Mouse (Mus musculus) frontal cortex, postnatal 36 days (tissue): Measurements from ENCODE around the gene Otud7b.
A peak's percentile ranks its signal among the peaks of the same experiment; 100 is the strongest.
"Not testable (repeated sequence)": the region's sequence is repeated elsewhere in the genome, so short reads cannot be mapped to it uniquely, and the experiment has no call there.

Experiments used
- DNase-seq, 2 experiments: peaks; one replicate each; pipeline ENCODE4 v3.0.0; 2022; ENCODE audit warnings: low spot score in 2 of 2

Gene Otud7b

DNA sequence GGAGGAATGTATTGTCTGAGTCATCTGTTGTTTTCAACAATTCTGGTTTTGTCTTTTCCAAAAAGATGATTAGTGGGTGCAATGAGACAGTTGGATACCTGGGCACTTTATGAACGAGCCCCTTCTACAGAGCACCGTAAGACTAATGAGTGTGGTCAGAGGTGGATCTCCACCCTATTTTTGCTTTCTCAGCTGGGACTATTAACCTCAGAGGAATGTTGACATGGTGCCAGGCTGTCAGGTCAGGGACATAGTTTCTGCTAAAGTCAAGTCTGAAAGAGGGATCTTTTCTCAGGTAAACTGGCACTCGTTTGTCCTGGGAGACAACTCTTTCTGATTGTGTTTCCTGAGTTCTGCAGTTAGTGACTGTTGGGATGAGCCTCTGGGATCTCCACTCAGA, 30.7 kb downstream of the Otud7b start:
- no peak for DNase-seq

DNA sequence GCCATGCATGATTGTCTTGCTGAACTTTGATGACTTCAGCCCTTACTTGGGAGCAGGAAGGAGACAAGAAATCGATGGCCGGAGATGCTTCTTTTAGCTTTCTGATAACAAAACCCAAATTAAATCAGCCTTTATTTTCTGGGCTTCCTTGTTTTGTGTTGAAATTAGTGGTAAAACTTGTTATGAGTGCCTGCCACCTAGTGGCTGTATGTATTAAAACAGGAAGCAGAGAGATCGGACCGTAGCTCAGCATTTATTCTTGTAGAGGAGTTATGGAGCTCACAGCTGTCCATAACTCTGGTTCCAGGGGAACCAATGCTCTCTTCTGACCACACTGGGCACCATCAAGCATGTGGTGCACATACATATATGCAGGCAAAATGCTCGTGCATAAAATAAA, 43.6 kb downstream of the Otud7b start:
- DNase-seq = peak; percentile 42 to 78

DNA sequence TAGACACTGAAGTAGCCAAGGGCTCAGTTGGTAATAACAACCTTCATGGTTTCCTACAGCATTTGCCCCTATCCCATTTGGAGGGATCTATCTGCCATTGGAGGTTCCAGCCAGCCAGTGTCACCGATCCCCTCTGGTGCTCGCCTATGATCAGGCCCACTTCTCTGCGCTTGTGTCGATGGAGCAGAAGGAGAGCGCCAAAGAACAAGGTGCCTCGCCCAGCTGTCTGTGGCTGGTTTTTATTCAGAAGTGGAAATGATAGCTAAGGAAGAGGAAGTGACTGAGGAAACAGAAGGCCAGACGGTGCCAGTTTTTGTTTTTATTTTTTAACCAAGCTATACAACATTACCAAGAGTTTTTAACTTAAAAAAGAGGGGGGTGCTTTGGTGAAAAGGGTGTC, 47.5 kb downstream of the Otud7b start:
- no peak for DNase-seq

DNA sequence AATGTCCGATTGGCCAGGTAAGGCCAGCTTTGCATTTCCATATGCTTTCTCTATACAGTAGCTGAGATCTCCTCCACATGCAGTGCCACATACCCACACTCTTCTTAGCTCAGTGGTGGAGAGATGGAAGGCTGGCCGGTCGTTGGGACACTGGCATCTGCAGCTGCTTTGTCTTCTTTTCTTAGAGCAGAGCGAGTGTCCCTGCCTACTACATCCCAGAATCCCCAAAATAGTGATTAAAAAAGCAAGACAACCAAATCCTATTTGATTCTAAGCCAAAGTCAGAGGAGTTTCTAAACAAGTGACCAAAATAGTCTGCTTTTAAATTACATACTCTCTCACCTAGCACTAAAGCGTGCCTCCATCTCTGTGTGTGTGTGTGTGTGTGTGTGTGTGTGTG, 48.3 kb downstream of the Otud7b start:
- peak in 1 of 2 experiments; percentile 38 for DNase-seq

DNA sequence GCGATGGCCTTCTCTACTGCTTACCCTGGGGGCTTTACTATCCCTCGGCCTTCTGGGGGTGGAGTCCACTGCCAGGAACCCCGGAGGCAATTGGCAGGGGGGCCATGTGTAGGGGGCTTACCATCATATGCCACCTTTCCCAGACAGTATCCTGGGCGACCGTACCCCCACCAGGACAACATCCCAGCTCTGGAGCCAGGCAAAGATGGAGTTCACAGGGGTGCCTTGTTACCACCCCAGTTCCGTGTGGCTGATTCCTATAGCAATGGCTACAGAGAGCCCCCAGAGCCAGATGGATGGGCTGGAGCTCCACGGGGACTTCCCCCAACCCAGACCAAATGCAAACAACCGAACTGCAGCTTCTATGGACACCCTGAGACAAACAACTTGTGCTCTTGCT, 51.2 kb downstream of the Otud7b start:
- no peak for DNase-seq

DNA sequence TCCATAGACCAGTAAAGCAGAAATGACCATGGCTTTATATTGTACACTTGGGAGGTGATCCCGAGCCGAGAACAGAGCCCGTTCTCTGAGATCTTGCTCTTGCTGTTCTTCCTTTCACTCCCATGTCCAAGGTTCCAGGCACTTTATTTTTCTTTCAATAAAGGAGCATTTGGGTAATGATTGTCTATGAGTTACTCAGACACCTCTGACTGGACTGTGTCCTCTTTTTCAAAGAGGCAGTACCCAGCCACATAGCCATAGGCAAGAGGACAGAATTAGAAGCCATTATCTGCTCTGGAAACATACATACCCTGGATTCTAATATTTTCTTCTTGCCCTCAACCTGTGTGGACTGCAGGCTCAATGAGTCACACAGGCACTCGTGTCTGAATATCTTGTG, 55.5 kb downstream of the Otud7b start:
- no peak for DNase-seq

DNA sequence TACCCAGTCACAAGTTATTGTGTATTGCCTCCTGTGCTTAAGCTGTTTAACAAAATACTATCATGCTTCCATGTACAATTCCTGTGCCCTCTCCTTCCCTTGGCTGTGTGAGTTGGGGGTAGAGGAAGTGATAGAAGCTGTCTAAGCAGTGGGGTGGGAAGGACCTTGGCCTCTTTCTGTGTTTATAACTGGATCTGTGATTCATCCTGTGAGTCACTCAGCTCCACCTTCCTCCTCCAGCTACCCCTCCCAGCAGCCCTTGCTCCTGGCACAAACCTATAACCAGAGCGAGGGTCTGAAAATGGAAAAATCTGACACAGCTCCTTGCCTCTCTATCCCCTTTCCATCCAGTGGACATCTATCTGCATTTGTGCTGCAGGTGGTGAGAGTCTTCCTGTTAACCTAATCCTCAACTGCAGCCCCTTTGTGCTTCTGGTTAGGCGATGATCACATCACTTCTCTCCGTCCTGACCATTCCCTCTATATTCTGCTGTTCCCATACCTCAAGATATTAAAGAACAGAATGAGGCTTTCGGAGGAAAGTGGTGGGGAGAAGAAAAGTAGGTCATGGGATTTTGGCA, 56.0 kb downstream of the Otud7b start:
- peak; percentile 56 to 67 for DNase-seq

DNA sequence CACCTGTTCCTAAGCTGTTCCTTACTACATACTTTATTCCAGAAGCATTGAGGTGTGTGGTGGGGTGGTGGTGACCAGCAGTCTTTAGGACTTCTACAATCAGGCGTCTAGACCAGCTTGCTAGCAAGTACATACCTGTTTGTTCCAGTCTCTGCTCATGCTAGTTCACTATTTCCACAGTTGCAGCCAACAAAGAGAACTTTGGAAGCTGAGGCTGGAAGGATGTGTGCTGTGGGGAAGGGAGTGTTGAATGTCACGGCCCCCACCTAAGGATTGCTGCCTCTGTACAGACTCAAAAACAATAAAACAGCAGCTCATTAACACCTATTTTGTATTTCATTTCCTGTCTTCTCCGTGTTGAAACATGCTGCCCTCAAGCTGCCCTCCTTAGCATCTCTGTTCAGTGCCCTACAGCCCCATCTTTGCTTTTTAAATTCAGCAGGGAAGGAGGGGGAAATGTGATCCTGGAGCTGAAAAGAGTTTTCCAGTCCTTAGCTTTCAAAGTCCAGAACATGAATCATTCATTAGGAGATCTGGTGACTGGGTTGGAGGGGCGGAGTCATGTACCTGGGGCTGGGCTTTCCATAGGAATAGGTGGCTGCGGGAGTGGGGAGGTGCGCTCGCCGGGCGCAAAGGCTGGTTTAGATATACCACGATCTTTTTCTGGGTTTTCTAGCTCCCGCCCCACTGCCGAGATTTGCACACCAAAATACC, 56.6 kb downstream of the Otud7b start:
- peak; percentile 65 to 70 for DNase-seq

DNA sequence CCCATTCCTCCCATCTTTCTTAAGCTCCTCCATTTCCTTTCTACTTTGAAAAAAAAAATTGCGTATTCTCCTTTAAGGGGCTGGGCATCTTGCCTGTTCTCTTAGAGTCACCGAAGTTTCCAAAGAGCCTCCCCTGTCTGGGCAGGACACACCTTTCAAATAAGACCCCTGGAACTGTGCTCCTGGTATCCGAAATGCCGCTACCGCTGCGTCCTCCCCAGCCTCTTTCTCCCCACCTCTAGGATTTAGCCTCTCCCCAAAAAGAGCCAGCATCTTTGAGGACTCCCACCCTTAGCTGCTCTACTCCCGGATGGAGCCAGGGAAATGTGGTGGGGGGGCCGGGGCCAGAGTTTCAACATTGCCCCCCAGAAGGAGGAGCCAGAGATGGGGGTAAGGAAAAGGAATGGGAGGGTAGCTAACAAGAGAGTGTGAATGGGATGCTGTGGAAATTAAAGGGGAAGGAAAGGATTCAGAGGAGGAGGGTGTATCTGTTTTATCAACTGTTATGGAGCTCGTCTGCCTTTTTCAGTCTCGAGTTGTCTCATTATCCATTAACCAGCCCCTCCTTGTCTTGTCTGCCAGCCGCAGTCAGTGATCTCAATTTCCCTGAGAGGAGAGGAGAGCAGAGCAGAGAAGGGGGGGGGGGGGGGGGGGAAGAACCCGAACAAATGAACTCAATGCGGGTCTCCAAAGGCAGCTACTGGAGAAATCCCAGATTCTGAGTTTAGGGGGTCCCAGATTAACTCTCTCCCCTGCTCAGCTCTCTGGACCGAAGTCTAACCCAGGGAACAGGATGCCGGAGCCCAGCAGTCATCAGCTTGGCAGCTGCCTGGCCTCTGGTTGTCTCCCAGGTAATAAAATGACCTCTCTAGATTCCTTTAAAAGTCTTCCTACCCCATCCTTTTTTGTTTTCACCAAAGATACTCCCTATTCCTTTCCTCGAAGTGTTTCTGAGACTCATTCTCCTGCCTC, 57.8 kb downstream of the Otud7b start, which contains the start of gene Mtmr11:
Mtmr11 (plus strand) TSS at position 136 of the 972 bp plus-strand sequence.
- no peak for DNase-seq

DNA sequence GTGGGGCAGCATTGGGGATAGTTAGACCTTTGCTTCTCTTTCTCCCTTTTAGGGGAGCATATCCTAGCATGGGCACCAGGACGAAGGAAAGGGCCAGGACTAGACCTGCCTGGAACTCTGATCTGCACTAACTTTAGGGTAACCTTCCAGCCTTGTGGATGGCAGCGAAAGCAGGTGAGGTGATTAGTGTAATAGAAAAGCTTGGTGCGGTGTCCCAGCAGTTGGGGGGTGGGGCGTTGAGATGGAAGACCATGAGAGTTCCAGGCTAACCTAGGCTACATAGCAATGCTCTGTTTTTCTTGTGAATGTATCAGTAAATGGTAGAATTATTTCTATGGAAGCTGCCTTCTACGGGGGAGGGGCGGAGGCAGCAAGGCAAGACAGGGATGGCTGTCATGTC, 58.7 kb downstream of the Otud7b start:
- no peak for DNase-seq

DNA sequence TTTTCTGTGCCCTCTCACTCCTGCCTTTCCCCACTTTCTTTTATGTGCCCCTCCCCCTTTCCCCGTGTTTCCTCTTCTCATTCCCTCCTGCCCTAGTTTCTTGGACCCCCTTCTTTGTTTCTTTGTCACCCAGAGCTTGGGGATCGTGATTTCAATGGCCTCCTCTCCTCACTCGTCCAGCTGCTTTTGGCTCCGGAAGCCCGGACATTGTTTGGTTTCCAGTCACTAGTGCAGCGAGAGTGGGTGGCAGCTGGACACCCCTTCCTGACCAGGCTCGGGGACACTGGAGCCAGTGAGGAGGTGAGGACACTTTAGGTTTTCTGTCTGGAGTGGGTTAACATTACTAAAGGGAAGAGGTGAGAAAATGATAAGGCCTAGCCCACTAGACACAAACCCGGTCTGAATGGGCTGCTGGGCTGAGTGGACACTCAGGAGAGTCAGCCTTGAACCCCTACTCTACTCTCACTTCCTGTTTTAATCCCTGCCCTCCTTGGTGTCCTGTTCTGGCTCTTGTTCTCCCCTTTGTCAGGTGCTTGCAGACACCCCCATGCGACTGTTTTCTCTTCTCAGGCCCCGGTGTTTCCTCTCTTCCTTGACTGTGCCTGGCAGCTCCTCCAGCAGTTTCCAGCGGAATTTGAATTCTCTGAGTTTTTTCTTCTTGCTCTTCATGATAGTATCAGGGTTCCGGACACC, 64.3 kb downstream of the Otud7b start:
- no peak for DNase-seq

DNA sequence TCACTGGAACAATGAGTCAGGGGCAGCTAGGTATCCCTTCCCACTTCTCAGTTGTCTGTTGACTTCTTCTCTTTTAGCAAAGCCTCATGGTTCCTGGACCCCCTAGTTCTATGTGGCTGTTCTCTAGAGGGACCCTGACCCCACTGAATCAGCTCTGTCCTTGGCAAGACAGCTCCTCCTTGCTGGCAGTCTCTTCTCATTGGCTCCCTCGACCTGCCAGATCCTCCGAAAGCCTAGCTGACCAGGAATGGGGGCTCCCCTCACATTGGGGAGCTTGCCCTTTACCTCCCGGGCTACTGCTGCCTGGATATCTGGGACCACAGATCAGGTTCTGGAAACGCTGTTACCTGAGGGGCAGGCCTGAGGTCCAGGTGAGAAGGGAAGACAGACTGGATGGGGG, 65.9 kb downstream of the Otud7b start:
- no peak for DNase-seq

DNA sequence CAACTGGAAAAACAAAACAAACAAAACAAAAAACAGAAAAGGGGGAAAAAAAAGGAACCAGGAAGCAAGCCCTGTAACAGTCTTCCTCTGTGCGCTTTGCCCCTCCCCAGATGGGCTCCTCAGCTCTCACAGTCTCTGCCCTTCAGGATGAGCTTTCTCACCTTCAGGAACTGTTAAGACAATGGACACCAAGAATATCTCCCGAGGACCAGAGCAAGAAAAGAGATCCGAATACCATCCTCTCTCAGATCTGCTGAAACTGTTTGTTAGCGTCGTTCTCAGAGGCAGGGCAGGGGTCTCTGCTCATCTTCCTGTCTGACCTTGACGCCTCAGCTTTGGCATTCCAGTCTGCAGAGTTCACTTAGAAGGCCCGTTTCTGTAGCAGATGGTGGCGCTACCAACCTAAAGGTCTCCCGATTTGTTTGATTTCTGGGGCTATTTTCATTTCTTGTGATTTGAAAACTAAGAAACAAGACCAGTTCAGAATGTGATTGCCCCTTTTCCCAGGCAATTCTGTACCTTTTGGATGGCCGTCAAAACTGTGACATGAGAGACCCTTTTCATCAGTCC, 66.7 kb downstream of the Otud7b start:
- DNase-seq = no peak

DNA sequence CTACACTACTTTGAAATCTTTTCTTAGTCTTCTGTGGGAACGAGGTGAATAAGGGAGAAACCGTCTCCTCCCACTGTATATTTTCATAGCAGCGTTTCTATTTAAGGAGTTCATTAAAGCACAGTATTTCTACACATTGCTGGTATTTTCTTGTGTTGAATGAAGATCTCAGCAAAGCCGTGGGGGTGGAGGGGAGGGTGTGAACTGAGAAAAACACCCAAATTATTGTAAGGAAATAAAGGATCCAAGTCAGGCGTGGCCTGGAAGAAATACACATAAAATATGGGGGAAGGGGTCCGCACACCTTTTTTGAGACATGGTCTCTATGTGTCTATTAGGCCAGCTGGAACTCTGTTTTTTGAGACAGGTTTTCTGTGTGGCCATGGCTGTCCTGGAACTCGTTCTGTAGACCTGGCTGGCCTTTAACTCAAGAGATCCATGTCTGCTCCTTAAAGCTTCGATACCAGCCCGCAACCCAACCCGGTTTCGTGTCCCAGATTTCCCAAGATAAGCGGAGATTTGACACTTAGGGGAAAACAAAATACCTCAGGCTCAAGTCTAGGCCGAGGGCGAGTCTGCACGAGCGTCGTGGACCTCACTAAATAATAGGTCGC, 67.4 kb downstream of the Otud7b start:
- peak in 1 of 2 experiments; percentile 61 for DNase-seq

DNA sequence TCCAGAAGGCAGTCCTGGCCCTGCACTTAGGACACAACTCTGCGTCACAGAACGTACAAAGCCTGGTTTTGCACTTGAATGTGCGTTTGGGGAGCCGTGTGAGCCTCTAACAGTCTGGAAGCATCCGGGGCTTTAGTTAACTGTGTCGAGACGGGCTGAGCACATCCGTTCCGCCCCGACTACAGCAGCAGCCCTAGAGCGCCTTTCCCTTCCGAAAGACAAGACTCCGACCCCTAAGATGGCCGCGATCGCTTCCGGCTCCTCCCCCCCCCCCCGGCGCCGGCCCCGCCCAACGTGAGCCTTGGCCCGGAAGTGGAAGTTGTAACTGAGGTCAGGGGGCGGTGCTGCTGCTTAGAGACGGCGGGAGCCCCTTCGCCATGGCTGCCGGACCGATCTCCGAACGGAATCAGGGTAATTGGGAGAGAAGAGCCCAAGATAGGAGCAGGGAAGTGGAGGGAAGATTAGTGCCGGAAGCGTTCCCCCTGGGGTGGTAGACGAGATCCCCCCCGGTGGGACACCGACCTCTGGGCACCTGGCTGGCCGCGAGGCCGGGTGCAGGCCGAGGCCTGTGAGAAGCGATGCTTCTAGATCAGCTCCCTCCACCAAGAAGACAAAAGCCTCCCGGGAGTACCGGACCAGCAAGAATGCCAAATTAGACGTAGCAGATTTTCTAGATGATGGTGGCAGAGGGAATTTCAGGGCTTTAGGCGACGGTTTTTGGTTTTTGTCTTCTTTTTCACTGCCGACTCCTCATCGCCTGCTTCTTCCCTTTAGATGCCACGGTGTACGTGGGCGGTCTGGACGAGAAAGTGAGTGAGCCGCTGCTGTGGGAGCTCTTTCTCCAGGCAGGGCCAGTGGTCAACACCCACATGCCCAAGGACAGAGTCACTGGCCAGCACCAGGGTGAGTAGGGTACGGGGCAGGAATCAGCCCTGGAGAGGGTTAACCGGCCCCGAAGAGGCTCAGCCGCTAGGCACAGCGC, 68.2 kb downstream of the Otud7b start, which contains the start of gene Sf3b4:
Sf3b4 (plus strand) TSS at position 136 of the 982 bp plus-strand sequence.
- peak; percentile 76 to 84 for DNase-seq

DNA sequence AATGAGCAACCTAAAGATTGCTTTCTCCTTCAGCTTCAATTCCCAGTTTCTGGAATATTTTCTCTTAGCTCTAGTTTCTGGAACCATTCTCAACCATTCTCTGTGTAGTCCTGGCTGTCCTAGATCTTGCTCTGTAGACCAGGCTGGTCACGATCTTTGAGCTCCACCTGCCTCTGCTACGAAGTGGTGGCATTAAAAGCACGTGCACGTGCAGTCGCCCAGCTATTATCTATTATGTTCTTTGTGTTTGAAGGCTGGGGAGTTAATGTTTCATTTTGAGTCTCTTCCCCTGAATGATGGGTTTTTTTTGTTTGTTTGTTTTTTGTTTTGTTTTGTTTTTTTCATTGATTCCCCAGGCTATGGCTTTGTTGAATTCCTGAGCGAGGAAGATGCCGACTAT, 68.9 kb downstream of the Otud7b start:
- DNase-seq = no peak

DNA sequence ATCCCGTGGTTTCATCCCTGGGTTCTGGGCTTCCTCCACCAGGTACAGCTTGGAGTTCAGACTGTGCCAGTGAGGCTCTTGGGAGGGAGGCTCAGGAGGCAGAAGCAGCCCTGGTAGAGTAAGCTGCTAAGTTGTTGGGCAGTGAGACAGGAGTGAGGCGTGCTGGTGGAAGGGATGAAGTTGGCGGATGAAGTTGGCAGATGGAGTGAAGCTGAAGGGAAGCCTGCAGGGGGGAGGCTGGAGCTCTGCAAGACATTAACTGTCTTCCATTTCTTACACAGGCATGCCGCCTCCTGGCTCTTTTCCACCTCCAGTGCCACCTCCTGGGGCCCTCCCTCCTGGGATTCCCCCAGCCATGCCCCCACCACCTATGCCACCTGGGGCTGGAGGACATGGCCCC, 69.7 kb downstream of the Otud7b start:
- DNase-seq = not testable (repeated sequence)

DNA sequence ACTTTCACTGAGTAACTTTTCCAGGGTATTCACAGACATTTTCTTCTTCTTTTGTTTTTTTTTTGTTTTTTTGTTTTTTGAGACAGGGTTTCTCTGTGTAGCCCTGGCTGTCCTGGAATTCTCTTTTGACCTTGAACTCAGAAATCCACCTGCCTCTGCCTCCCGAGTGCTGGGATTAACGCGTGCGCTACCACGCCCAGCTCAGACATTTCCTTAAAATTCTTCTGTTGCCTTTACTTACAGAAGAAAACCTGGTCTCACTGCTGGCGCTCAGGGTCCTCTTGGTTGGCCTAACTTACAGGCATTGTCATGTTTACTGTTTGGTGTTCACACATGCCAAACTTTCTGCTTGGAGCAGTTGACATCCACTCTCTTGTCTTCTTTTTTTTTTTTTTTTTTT, 70.9 kb downstream of the Otud7b start:
- DNase-seq = no peak

DNA sequence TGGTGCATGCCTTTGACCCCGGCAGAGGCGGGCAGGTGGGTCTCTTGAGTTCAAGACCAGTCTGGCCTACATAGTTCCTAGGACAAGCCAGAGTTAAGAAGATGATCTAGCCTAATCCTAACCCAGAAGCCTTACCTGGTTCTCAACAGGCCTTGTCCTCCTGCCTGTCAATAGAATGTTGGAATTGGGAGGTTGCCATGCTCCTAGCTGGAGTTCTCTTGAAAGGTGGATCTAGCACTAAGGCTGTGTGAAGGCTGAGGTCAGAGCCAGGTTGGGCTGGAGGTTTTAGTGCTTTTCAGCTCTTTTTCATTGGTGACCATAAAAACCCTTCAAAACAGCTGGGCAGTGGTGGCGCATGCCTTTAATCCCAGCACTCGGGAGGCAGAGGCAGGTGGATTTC, 74.1 kb downstream of the Otud7b start:
- DNase-seq = no peak

DNA sequence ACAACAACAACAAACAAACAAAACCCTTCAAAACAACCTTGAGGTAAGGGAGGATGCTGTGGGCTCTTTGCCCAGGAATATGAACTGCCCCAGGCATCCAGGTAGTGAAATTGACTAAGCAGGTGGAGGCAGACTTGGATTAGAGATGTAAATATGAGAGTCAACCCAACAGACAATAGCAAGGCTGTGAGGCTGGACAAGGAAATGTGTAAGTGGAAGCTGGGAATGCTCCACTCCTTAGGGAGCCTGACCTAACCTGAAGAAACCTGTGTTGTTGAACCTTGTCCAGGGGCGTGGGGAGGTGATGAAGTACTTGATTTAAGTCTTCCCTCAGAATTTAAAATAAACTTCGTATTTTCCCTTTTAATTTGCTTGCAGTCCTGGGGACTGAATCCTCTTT, 74.6 kb downstream of the Otud7b start:
- DNase-seq = no peak
